Mouse (Mus musculus) kidney, postnatal 10 days (tissue): Measurements from ENCODE around the gene Mrc1.
"Not testable (repeated sequence)": the region's sequence is repeated elsewhere in the genome, so short reads cannot be mapped to it uniquely, and the experiment has no call there.

Experiments used
- DNase-seq: peaks from one replicate; pipeline ENCODE4 v3.0.0; 2021; ENCODE audit warnings: mixed read lengths

Mrc1 gene

DNA sequence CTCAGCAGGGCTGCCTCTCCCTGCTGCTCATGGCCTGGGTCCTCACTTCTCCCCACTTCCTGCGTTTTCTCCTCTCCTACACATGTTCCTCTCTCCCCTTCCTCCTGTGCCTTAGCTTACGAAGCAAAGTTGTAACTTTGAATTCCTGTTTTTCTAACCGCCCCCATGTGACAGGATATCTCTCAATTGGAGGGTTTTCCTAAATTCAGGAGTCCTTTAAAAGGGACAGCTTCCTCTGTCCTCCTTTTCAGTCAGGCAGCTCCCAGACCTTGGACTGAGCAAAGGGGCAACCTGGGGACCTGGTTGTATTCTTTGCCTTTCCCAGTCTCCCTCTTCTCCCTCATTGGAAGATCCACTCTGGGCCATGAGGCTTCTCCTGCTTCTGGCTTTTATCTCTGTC, at the start of gene Mrc1:
Gene Mrc1 (plus strand): TSS at position 244 of the 400 bp plus-strand sequence.
- DNase-seq, result no peak

DNA sequence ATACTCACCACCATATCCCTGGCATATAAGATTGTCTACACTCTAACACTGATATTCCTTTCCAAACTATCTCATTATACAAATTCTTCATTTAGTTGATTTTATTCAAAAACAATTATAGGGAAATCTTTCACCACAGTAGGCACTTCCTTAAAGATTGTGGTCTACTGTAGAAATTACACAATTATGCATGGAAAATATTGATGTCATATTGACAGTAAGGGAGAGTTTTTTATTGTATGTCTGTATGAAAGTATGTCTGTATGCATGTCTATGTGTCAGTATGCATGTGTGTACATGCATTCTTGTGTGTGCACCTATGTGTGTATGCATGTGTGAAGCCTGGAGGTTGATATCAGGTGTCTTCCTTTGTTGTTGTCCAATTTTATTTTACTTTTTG, 44.8 kb upstream of the Mrc1 start:
- DNase-seq, result no peak

DNA sequence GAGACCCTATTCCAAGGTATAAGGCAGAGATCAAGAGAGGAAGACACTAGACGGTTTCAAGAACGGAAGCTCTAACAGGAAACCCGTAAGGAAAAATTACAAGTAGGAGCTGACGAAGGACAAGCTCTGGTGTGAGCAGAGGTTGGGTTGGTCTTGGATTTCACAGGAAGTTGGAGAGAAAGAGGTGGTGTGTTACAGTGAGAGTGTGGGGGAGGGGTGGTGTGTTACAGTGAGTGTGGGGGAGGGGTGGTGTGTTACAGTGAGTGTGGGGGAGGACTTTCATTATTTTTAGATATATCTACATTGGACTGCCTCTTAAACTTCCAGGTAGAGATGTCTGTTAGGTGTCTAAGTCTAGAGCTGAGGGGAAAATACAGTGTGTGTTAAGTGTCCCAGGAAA, 38.5 kb upstream of the Mrc1 start:
- DNase-seq, result no peak

DNA sequence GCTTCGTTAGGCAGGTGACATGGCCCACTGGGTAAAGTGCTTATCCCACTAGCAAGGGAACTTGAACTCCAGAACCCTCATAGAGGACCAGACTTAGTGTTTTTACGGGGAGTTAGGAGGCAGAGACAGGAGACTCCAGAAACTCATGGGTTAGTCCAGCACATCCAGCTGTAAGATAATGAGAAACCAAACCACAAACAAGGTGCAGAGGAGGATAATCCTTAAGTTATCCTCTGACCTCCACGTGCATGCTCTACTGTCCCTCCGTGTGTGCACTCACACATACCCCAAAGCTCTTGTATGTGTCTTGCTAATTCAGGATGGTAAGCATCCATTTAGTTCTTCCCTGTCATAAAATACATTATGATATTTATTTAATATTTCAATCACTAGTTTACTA, 37.6 kb upstream of the Mrc1 start:
- no peak for DNase-seq

DNA sequence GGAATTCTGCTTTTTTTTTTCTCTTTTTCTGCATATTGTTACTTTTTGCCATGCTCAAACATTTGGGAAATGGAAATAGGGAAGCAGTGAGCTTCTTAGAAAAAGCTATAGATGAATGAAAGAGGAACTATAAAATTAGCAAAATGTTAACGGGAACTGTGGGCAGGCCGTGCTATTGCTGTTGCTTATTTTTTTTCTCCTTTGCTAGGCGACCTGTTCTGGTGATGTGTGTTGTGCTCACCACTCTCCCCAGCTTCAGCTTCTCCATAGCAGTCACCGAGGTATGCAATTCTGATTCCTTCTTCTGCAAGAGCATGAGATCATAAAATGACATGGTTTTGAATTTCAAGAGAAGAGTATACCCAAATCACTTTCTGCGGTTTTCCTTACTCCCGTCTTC, 37.1 kb upstream of the Mrc1 start:
- no peak for DNase-seq

DNA sequence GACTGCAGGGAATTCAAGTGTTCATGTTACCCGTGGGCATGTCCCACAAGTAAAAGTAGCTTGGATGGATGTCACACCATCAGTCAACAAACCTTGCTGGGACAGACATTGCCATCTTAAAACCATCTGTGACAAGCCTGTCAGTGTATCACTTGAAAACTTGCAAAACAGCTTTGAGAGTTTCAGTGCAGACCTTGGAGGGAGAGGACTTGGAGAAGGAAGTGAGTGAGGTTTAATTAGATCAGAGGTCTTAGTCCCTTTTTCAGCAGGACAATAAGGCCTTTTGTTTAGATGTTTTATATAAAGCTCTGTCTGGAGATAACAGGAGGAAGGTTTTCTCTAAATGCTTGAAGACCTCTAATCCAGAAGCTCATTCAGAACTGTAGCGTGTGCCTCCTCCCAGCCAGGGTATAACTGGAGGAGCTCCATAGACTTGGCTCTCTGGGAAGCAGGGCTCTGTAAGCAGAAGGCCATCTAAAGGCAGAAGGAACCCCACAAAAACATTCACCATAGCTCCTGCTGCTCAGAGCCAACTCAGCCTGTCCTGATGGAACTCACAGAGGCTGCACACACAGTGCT, 30.8 kb upstream of the Mrc1 start:
- not testable (repeated sequence) for DNase-seq

DNA sequence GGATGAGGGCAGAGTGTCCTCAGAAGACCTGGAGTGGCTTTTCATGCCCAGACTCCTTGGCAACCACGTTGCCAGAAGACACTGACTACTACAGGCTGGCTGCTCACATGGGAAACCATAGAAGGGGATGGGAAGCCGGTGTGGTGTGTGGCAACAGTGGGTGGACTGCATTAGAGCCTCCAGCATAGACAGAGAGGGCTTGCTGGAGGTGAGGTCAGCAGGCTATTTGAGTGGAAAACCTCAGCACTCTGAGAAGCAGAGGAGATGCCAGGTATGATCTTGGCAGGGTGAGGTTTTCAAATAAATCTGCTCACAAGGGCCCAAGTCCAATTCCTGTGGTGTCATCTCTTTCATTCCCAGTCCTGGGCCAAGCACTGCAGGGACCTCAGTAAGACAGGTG, 29.6 kb upstream of the Mrc1 start:
- DNase-seq, result no peak

DNA sequence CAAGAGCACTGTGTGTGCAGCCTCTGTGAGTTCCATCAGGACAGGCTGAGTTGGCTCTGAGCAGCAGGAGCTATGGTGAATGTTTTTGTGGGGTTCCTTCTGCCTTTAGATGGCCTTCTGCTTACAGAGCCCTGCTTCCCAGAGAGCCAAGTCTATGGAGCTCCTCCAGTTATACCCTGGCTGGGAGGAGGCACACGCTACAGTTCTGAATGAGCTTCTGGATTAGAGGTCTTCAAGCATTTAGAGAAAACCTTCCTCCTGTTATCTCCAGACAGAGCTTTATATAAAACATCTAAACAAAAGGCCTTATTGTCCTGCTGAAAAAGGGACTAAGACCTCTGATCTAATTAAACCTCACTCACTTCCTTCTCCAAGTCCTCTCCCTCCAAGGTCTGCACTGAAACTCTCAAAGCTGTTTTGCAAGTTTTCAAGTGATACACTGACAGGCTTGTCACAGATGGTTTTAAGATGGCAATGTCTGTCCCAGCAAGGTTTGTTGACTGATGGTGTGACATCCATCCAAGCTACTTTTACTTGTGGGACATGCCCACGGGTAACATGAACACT, 28.2 kb upstream of the Mrc1 start:
- not testable (repeated sequence) for DNase-seq

DNA sequence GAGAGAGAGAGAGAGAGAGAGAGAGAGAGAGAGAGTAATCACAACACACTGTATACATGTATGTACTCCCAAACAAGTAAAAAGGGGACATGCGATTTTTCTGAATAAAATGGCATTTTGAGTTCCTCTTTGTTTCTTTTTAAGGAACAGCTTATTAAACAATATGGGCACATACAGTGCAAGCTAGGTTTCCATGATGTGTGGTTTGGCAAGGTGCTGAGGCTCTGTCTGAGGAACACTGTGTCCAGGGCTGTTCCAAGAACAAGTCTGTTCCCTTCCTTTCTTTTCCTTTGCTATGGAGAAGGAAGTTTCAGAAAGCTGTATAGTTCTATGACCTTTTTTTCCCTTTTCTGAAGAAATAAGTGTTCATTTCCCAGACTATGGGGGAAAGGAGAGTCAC, 24.9 kb upstream of the Mrc1 start:
- no peak for DNase-seq

DNA sequence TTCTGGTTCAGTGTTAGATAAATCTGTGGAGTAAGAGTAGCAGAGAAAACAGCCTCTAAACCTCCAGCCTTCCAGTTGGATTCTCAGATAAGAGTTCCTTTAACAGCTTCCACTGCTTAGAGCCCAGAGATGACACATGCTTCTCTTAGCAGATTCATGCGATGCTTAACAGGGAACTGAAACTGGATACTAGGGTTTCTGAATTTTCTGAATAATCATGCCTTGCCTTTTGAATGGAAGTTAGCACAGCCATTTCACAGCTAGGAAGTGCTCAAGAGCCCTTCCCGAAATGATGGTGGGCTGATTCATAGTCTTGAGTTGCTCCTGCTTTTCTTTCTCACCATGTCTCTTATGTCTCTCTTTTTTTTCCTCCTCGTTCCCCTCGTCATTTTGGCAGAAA, 22.4 kb upstream of the Mrc1 start:
- DNase-seq, result no peak

DNA sequence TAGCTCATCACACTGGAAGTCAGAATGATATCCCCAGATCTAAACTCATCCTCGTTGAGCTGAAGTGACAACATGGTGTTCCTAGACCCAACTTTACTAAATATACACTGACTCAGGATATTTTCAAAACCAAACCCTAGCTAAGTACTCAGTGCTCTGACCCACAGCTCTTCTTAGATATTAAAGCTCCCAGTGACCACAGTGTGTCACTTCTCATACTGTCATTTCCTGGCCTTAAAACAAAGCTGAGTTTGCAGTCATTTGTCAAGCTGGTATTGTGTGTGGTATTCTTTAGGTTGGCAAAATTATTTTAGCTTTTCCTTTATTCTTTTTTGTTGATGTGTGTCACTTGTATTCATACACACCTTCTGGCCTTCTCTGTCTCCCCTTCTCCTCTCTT, 18.5 kb upstream of the Mrc1 start:
- no peak for DNase-seq

DNA sequence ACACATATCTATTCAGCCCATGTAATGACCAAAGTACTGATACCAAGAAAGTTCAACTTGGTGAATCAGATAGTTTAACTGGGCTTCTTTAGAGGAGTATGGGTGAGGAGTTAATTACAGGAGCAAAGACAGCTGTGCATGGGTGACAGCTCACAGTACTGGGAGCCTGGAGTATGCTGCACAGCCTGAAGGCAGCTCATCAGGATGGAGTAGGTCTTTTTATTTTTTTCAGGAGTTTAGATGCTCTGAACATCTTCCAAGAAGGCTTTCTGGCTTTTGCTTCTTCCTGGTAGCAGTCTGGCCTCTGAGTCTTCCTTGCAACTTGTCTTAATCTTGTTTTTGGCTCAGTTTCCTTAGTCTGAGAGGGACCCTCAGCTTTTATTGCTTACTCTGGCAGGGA, 17.6 kb upstream of the Mrc1 start:
- peak; percentile 11 for DNase-seq

DNA sequence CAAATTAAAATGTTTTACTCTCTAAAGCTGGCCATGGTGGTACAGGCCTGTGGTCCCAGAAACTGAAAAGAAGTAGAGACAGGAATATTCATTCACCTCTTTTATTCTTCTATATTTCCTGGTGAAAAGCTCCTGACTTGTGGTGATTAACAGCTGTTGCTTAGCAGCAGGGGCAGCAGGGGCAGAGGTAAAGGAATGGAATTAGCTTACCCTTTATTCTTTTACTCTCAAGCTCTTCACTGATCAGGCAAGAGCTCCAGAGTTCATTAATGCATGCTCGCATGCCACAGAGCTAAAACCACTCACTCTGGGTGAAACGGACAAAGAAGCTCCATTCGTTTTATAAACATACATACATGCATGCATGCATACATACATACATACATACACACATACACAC, 14.4 kb upstream of the Mrc1 start:
- no peak for DNase-seq

DNA sequence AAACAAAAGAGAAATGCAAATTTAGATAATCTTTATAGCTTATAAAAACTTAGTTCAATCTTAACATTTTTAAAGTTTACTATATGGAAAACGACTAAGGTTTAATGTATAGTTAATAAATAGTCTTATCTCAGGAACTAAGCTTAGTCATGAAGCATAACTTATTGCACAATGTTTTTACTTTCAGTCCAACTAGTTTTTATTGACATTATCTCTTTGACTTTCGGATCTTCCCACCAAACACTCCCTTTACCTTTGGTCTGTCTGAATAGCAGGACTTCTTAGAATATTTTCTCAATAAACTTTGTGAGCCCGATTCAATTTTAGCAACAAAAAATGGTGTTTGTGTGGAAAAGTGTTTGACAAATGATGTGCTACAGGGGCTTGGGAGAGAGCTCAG, 12.5 kb upstream of the Mrc1 start:
- DNase-seq, result no peak

DNA sequence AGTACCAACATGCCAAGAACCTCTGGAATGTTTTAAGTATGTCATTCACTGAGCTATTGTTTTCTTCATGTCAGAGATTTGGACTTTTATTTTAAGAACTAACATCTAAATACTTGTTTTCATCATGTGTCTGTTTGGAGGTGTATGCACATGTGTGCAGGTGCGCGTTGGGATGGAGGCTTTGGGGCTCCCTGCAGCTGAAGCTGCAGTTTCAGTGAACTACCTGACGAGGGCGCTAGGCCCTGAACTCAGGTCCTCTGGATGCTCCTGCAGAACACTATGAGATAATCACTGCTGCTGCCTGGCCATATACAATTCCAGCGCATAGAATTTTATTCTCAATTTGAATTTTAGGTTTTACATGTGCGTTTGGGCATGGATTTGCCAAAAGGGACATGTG, 11.1 kb upstream of the Mrc1 start:
- no peak for DNase-seq

DNA sequence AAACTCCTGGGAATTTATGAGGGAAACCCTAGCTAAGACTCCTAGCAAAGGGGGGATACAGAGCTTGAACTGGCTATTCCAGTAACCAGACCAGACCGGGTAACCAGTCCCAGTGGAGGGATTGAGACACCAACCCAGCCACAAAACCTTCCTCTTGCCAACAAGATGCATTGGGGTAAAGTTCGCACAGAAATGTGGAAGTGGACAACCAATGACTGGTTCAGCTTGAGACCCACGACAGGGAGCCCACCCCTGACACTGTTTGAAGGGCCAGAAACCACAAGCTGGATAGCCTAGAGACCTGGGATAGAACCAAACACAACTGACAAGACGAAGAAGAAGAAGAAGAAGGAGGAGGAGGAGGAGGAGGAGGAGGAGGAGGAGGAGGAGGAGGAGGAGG, 4.8 kb upstream of the Mrc1 start:
- no peak for DNase-seq

DNA sequence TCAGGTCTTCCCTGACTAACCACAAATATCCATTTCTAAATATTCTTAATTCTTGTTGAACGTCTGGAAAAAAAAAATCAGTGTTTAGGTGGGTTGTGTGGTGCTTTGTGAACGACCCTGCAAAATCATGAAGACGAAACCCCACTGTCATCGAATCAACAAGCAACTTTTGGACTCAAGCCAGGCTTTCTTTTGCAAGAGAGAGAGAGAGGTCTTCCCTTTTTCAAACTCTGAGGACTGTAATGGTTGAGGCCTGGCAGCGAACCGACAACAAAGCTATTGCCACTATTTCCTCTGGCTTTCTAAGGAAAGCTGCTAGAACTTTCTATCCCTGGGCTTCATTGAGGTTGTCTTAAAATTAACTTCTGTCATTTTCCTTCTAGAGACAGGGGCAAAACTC, 697 bp upstream of the Mrc1 start:
- no peak for DNase-seq

DNA sequence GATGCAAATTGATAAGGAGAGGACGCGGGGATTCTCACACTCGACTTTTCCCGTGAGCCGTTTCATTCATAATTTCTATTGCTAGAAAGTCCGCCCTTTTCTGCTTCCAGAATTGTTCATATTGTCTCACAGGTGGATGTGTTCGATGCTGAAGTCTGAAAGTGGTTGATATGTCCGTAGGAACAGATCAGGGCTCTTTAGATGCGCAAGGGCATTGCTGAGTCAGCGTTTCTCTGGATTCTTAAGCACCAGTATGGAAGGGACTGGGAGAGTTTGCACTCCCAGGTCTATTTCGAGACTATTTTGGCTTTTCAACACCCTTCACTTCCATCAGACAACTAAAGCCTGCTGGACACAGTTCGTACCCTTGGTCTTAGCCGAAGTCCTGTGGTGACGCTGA, 787 bp downstream of the Mrc1 start:
- DNase-seq, result no peak

DNA sequence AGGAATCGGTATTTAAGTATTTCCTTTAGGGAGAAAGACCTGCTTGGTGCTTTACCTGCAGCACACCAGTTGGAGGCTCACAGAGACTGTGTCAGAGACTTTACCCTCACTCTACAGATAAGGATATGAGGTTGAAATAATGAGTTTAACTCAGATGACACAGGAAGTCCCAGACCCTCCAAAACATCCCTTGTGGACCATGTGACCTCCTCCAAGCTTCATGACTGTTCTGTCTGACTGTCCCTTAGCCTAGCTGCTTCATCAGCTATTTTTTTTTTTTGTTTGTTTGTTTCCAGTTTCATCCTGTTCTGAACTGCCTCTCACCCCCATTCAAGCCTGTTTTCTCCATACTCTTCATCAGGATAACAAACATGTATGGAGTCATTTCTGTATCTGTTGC, 3.7 kb downstream of the Mrc1 start:
- no peak for DNase-seq

DNA sequence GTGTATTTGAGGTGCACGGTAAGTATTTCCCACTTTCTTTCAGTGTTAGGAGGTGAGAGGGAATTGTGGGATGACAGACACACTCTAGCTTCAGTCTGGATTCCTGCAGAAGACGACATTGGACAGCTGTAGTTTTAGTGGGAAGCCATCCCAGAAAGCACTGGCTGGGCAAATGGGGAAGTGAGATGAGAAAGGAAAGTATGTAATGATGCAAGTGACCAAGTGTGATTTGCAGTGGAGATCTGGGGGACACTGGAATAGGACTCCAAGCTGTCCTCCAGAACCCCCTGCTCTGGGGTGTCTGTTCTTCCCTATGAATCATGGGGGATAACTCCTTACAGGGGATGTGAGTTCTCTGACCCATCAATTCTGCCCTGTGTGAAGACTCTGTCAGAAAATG, 4.8 kb downstream of the Mrc1 start:
- no peak for DNase-seq

DNA sequence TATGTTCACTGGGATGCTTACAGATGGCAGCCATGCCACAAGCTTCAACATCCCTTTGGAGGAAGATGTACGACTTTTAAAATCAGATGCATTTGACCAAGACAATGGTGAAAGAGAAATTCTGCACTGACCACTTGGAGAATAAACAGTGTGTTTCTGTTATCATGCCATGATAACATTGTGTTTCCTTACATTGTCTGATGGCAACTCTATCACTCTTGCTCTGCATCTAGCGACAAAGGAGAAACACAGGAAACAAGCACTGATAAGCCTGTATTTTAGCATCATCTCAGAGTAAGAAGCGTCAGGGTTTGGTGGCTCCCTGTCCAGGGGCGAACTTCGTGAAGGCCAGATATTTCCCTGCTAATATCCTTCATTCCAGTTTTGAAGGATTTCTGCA, 6.1 kb downstream of the Mrc1 start:
- no peak for DNase-seq

DNA sequence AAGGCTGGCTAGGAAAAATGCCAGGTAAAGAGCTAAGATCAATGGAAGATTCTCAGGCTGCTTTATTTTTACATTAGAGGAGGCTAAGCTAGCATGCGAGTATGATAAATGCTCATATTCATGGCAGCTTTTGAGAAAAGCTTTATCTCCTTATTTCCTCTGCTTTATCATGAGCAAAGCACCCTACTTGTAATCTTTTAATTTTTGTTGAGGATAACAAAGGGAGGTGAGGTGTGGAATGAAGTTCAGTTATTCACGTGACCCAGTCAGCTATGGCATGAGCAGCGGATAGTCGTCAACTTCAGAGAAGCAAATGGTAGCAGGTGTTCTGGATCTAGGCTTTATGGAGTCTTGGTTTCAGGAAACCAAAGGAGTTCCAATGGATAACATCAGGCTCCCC, 7.7 kb downstream of the Mrc1 start:
- no peak for DNase-seq

DNA sequence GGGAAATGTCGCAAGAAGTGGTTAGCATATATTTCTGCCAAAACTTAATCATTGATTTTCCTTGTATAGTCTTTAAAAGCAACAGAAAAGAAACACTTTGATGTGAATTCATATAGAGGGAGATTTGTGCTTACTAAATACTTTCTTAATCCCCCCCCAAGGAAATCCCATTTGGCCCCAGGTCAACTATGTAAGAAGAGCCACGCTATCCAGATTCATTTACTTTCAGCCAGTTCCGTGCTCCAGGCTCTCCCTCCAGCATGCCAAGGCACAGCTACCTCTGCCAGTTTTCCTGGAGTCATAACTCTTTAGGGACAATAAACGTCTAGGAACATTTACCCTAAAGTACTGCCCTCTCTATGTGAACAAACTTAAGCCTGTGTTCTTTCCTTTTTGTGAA, 8.5 kb downstream of the Mrc1 start:
- DNase-seq, result no peak

DNA sequence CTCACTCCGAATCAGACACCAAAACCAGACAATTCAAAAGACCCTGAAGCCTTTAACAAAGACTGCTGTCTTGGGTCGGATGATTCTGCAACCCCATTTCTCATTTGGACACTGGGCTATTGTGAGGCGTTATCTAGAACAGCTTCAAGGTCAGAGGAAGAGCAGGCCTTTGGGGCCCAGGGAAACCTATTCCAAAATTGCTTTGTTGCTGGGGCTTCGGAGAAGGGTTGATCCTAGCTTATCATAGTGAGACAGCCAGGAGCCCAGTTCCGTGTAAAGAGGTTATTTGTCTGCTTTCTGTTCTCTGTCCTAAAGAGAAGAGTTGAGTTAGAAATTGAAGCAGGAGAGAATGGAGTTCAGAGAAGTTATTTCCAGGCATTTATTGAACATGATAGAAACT, 10.0 kb downstream of the Mrc1 start:
- DNase-seq, result no peak

DNA sequence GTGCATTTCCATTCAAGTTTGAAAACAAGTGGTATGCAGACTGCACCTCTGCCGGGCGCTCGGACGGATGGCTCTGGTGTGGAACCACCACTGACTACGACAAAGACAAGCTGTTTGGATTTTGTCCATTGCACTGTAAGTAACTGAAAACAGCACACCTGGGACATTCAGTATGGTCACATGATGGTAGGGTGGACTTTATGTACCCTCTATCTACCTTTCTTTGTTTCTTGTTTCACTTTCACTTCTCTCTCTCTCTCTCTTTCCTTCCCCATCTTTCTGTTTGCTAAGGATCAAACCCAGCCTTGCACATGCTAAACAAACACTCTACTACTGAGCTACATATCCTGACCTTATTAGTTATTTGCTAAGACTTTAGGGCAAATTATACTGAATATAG, 15.0 kb downstream of the Mrc1 start:
- no peak for DNase-seq

DNA sequence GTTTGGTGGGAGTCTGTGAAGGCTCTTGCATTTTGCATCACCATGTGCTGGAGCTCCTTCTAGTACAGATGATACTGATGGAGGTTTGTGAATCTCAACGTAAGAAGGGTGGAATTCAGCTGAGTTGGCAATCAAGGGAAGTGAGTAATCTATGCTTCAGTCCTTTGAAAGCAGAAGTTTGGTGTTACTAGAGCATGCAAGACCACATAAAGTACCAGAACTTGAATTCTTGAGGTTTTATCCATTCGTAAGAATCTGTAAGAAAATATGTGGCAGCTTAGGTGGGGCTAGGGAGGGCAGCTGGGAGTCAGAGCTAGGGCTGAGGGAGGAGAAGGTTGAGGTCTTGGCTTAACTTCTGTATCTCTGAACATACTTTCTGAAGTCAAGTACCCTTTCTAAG, 15.5 kb downstream of the Mrc1 start:
- no peak for DNase-seq
